Mouse (Mus musculus) myocyte (in vitro differentiated cells): Measurements from ENCODE around the gene Bcap31.

Source experiments
- CEBPB ChIP-seq: IDR thresholded peaks from 2 replicates; pipeline ENCODE4 v1.6.1; 2011; ENCODE audit warnings: mild to moderate bottlenecking, moderate library complexity; ENCODE audit not compliant: poor library complexity, insufficient read depth, severe bottlenecking
- E2F4 ChIP-seq: IDR thresholded peaks from one replicate; pipeline ENCODE4 v1.6.1; 2011; ENCODE audit warnings: mild to moderate bottlenecking, control low read depth, moderate library complexity; ENCODE audit not compliant: insufficient read depth
- MAX ChIP-seq: IDR thresholded peaks from one replicate; pipeline ENCODE4 v1.6.1; 2011; ENCODE audit warnings: low read depth, mild to moderate bottlenecking, control low read depth
- MYOD1 ChIP-seq, 3 experiments: IDR thresholded peaks; one replicate each; pipeline ENCODE4 v1.6.1; 2011; ENCODE audit warnings: control low read depth in 2 of 3, low read depth in 2 of 3, mild to moderate bottlenecking in 2 of 3, moderate library complexity in 1 of 3; ENCODE audit not compliant: insufficient read length in 2 of 3, control insufficient read depth in 1 of 3
- MYOG ChIP-seq, 3 experiments: IDR thresholded peaks; one replicate each; pipeline ENCODE4 v1.6.1; 2011; ENCODE audit warnings: control low read depth in 2 of 3, low read depth in 2 of 3, mild to moderate bottlenecking in 2 of 3; ENCODE audit not compliant: insufficient read length in 2 of 3, control insufficient read depth in 1 of 3, insufficient read depth in 1 of 3
- POLR2A ChIP-seq: IDR thresholded peaks from one replicate; pipeline ENCODE4 v1.6.1; 2011; ENCODE audit warnings: low read depth, mild to moderate bottlenecking, control low read depth, moderate library complexity; ENCODE audit not compliant: insufficient read length
- POLR2AphosphoS2 ChIP-seq: IDR thresholded peaks from one replicate; pipeline ENCODE4 v1.6.1; 2011; ENCODE audit warnings: low read depth, control low read depth; ENCODE audit not compliant: insufficient read length
- REST ChIP-seq: IDR thresholded peaks from one replicate; pipeline ENCODE4 v1.6.1; 2011; ENCODE audit warnings: mild to moderate bottlenecking, control low read depth, moderate library complexity; ENCODE audit not compliant: insufficient read depth, insufficient read length
- SRF ChIP-seq: IDR thresholded peaks from one replicate; pipeline ENCODE4 v1.6.1; 2011; ENCODE audit warnings: low read depth; ENCODE audit not compliant: control insufficient read depth, insufficient read length
- TCF12 ChIP-seq: IDR thresholded peaks from one replicate; pipeline ENCODE4 v1.6.1; 2011; ENCODE audit warnings: mild to moderate bottlenecking, control low read depth; ENCODE audit not compliant: poor library complexity, insufficient read depth, severe bottlenecking
- TCF3 ChIP-seq: IDR thresholded peaks from one replicate; pipeline ENCODE4 v1.6.1; 2011; ENCODE audit warnings: low read depth, control low read depth; ENCODE audit not compliant: insufficient read length
- USF1 ChIP-seq: IDR thresholded peaks from one replicate; pipeline ENCODE4 v1.6.1; 2011; ENCODE audit warnings: low read depth, mild to moderate bottlenecking, control low read depth, moderate library complexity

GRCm38 (mm10) chrX:73637415-73637814 lies 78.6 kb downstream of the Bcap31 start:
- no peak for TF ChIP-seq TCF12
- TF ChIP-seq SRF: no peak
- TF ChIP-seq POLR2A: no peak
- TF ChIP-seq TCF3: no peak
- no peak for TF ChIP-seq MAX
- no peak for TF ChIP-seq CEBPB
- TF ChIP-seq E2F4: no peak
- TF ChIP-seq POLR2AphosphoS2: no peak
- TF ChIP-seq MYOG (IDR thresholded peaks at IDR 0.05; ENCODE audit: control insufficient read depth in 1 of 3, insufficient read depth in 1 of 3, insufficient read length in 2 of 3, low read depth in 2 of 3): no peak
- TF ChIP-seq MYOD1 (IDR thresholded peaks at IDR 0.05; ENCODE audit: control insufficient read depth in 1 of 3, insufficient read length in 2 of 3, low read depth in 2 of 3): no peak
- no peak for TF ChIP-seq USF1
- no peak for TF ChIP-seq REST
